Mouse (Mus musculus): ENCODE results near the gene Crb1. TPM values are rescaled to one million over a fixed set of nuclear protein-coding genes. Genes with fewer than 3 reads are reported as not detected.
"Not testable (repeated sequence)": the region's sequence is repeated elsewhere in the genome, so short reads cannot be mapped to it uniquely, and the experiment has no call there.

Gene Crb1
- total RNA-seq, 2 experiments from 2014 or later = 0.30 to 0.36 TPM

- no peak for DNase-seq
- intact Hi-C loops (cut with DNase I) = loop anchor here (2.0 kb wide), 1 partner anchor 22 kb away; no protein-coding TSS in a partner anchor
Measured at GRCm38 (mm10) chr1:139336997-139337396, 39.9 kb downstream of the Crb1 start.

GRCm38 (mm10) chr1:139328811-139329210 is 48.1 kb downstream of the Crb1 start:
- peak in 1 of 2 experiments; percentile 7 for DNase-seq

GRCm38 (mm10) chr1:139328286-139328685 is 48.6 kb downstream of the Crb1 start:
- intact Hi-C loops (cut with DNase I) = no loop called here

More at GRCm38 (mm10) chr1:139328811-139329210, 48.1 kb downstream of the Crb1 start:
- intact Hi-C loops (cut with DNase I) = no loop called here

GRCm38 (mm10) chr1:139325378-139325777 is 51.5 kb downstream of the Crb1 start:
- intact Hi-C loops (cut with DNase I) = no loop called here
- no peak for DNase-seq

More at GRCm38 (mm10) chr1:139328286-139328685, 48.6 kb downstream of the Crb1 start:
- no peak for DNase-seq

GRCm38 (mm10) chr1:139319798-139320197 is 57.1 kb downstream of the Crb1 start:
- DNase-seq = no peak
- intact Hi-C loops (cut with DNase I) = no loop called here

GRCm38 (mm10) chr1:139314297-139314874 is 62.5 kb downstream of the Crb1 start:
- DNase-seq = peak in 1 of 2 experiments; percentile 4
- intact Hi-C loops (cut with DNase I) = loop anchor here (2.0 kb wide), 1 partner anchor 22 kb away; no protein-coding TSS in a partner anchor

- intact Hi-C loops (cut with DNase I) = no loop called here
- DNase-seq = no peak
Measured at GRCm38 (mm10) chr1:139308915-139309314, 68.0 kb downstream of the Crb1 start.

- intact Hi-C loops (cut with DNase I); DNase-seq: not testable (repeated sequence)
Measured at GRCm38 (mm10) chr1:139302519-139302918, 74.4 kb downstream of the Crb1 start.

GRCm38 (mm10) chr1:139301830-139302229 is 75.1 kb downstream of the Crb1 start:
- intact Hi-C loops (cut with DNase I) = no loop called here
- no peak for DNase-seq

- intact Hi-C loops (cut with DNase I) = no loop called here
- no peak for DNase-seq
Measured at GRCm38 (mm10) chr1:139292023-139292422, 84.9 kb downstream of the Crb1 start.

GRCm38 (mm10) chr1:139291593-139291992 is 85.3 kb downstream of the Crb1 start:
- DNase-seq = no peak
- intact Hi-C loops (cut with DNase I) = no loop called here

- intact Hi-C loops (cut with DNase I) = no loop called here
- DNase-seq = no peak
Measured at GRCm38 (mm10) chr1:139276619-139277320, 100.1 kb downstream of the Crb1 start.

GRCm38 (mm10) chr1:139267844-139268243 is 109.1 kb downstream of the Crb1 start:
- peak; percentile 2 to 9 for DNase-seq
- intact Hi-C loops (cut with DNase I) = loop anchor here (2.0 to 5.0 kb wide), 2 partner anchors 101 to 433 kb away; no protein-coding TSS in a partner anchor

- intact Hi-C loops (cut with DNase I) = no loop called here
- DNase-seq = no peak
Measured at GRCm38 (mm10) chr1:139264245-139264644, 112.7 kb downstream of the Crb1 start.

- no peak for DNase-seq
- intact Hi-C loops (cut with DNase I) = no loop called here
Measured at GRCm38 (mm10) chr1:139263158-139263557, 113.7 kb downstream of the Crb1 start.

- intact Hi-C loops (cut with DNase I) = no loop called here
- DNase-seq = no peak
Measured at GRCm38 (mm10) chr1:139255581-139255980, 121.3 kb downstream of the Crb1 start.

GRCm38 (mm10) chr1:139252041-139252440 is 124.9 kb downstream of the Crb1 start:
- intact Hi-C loops (cut with DNase I) = no loop called here
- DNase-seq = no peak

GRCm38 (mm10) chr1:139249159-139249558 is 127.7 kb downstream of the Crb1 start:
- intact Hi-C loops (cut with DNase I) = no loop called here
- DNase-seq = no peak

- intact Hi-C loops (cut with DNase I) = no loop called here
- DNase-seq = no peak
Measured at GRCm38 (mm10) chr1:139246723-139247380, 130.0 kb downstream of the Crb1 start.

GRCm38 (mm10) chr1:139236794-139237193 is 140.1 kb downstream of the Crb1 start:
- DNase-seq = no peak
- intact Hi-C loops (cut with DNase I) = no loop called here
